Mouse (Mus musculus): ENCODE data around the gene Cdc6.

The Cdc6 gene

GRCm38 (mm10) chr11:98907437-98908173 is at the start of gene Cdc6:
Gene Cdc6 (plus strand): TSS chr11:98907801.
- DNase-seq (ENCODE audit: low read depth, low spot score): peak; percentile 100

GRCm38 (mm10) chr11:98858759-98859731 is 48.6 kb upstream of the Cdc6 start:
- peak; percentile 88 for DNase-seq (ENCODE audit: low read depth, low spot score)

GRCm38 (mm10) chr11:98863028-98863750 is 44.4 kb upstream of the Cdc6 start, which contains the start of gene Wipf2:
Gene Wipf2 (plus strand): TSS chr11:98863638.
- peak; percentile 99 for DNase-seq (ENCODE audit: low read depth, low spot score)

- DNase-seq (ENCODE audit: low read depth, low spot score): peak; percentile 58
These were observed 43.7 kb upstream of the Cdc6 start for GRCm38 (mm10) chr11:98863751-98864429.

GRCm38 (mm10) chr11:98867293-98867692 is 40.3 kb upstream of the Cdc6 start:
- DNase-seq (ENCODE audit: low read depth, low spot score): no peak

GRCm38 (mm10) chr11:98869906-98870305 is 37.7 kb upstream of the Cdc6 start:
- no peak for DNase-seq (ENCODE audit: low read depth, low spot score)

- no peak for DNase-seq (ENCODE audit: low read depth, low spot score)
These were observed 36.8 kb upstream of the Cdc6 start for GRCm38 (mm10) chr11:98870791-98871190.

- DNase-seq (ENCODE audit: low read depth, low spot score): no peak
These were observed 36.2 kb upstream of the Cdc6 start for GRCm38 (mm10) chr11:98871416-98871815.

GRCm38 (mm10) chr11:98872040-98872439 is 35.6 kb upstream of the Cdc6 start:
- DNase-seq (ENCODE audit: low read depth, low spot score): no peak

- DNase-seq (ENCODE audit: low read depth, low spot score): no peak
These were observed 33.7 kb upstream of the Cdc6 start for GRCm38 (mm10) chr11:98873900-98874299.

GRCm38 (mm10) chr11:98877001-98877400 is 30.6 kb upstream of the Cdc6 start:
- DNase-seq (ENCODE audit: low read depth, low spot score): no peak

GRCm38 (mm10) chr11:98887703-98888102 is 19.9 kb upstream of the Cdc6 start:
- no peak for DNase-seq (ENCODE audit: low read depth, low spot score)

- no peak for DNase-seq (ENCODE audit: low read depth, low spot score)
These were observed 18.5 kb upstream of the Cdc6 start for GRCm38 (mm10) chr11:98889077-98889476.

GRCm38 (mm10) chr11:98889977-98890376 is 17.6 kb upstream of the Cdc6 start:
- DNase-seq (ENCODE audit: low read depth, low spot score): no peak

GRCm38 (mm10) chr11:98892426-98892825 is 15.2 kb upstream of the Cdc6 start:
- no peak for DNase-seq (ENCODE audit: low read depth, low spot score)

GRCm38 (mm10) chr11:98900529-98901125 is 7.0 kb upstream of the Cdc6 start:
- DNase-seq (ENCODE audit: low read depth, low spot score): no peak

- DNase-seq (ENCODE audit: low read depth, low spot score): no peak
These were observed 4.9 kb upstream of the Cdc6 start for GRCm38 (mm10) chr11:98902621-98903245.

- DNase-seq (ENCODE audit: low read depth, low spot score): no peak
These were observed 3.0 kb upstream of the Cdc6 start for GRCm38 (mm10) chr11:98904577-98904976.

- no peak for DNase-seq (ENCODE audit: low read depth, low spot score)
These were observed 2.6 kb upstream of the Cdc6 start for GRCm38 (mm10) chr11:98905033-98905432.

- DNase-seq (ENCODE audit: low read depth, low spot score): no peak
These were observed 2.0 kb upstream of the Cdc6 start for GRCm38 (mm10) chr11:98905583-98905982.
